Mouse (Mus musculus) heart, embryonic 11.5 days (tissue): ENCODE measurements around the gene Pla2g2c. TPM values are rescaled to one million over a fixed set of nuclear protein-coding genes. Genes with fewer than 3 reads are reported as not detected.

ENCODE experiments used
- ATAC-seq: fragments of 200-750 bp; cut with Nextera tagmentation; replicated peaks from 2 replicates; pipeline ENCODE4 v1.8.0; 2017; ENCODE audit warnings: moderate library complexity; ENCODE audit not compliant: insufficient number of reproducible peaks, low FRiP score, low TSS enrichment
- H3K27ac ChIP-seq: fragments of 300-500 bp; sonication (generic); 2 replicates; pipeline ENCODE4 v1.5.1; 2014; ENCODE audit warnings: mild to moderate bottlenecking, low read depth, low read length
- H3K27me3 ChIP-seq: fragments of 300-500 bp; sonication (generic); 2 replicates; pipeline ENCODE4 v1.6.1; 2014; ENCODE audit warnings: mild to moderate bottlenecking, low read length, mixed read lengths; ENCODE audit not compliant: control insufficient read depth, insufficient read depth
- H3K36me3 ChIP-seq: fragments of 300-500 bp; sonication (generic); 2 replicates; pipeline ENCODE4 v1.6.1; 2014; ENCODE audit warnings: mild to moderate bottlenecking, low read length, moderate library complexity, mixed read lengths; ENCODE audit not compliant: control insufficient read depth, insufficient read depth
- H3K4me1 ChIP-seq: fragments of 300-500 bp; sonication (generic); 2 replicates; pipeline ENCODE4 v1.6.1; 2014; ENCODE audit warnings: low read length; ENCODE audit not compliant: control insufficient read depth, insufficient read depth
- H3K4me2 ChIP-seq: fragments of 300-500 bp; sonication (generic); 2 replicates; pipeline ENCODE4 v1.6.1; 2014; ENCODE audit warnings: mild to moderate bottlenecking, moderate library complexity
- H3K4me3 ChIP-seq: fragments of 300-500 bp; sonication (generic); 2 replicates; pipeline ENCODE4 v1.5.1; 2014; ENCODE audit warnings: low read depth, low read length
- H3K9ac ChIP-seq: fragments of 300-500 bp; sonication (generic); 2 replicates; pipeline ENCODE4 v1.6.1; 2014; ENCODE audit warnings: mild to moderate bottlenecking, low read depth, low read length, moderate library complexity
- H3K9me3 ChIP-seq: fragments of 300-500 bp; sonication (generic); replicated peaks from 2 replicates; pipeline ENCODE4 v1.6.1; 2016; ENCODE audit warnings: low read length; ENCODE audit not compliant: control insufficient read depth
- WGBS: fragments of 180-500 bp; shearing (Covaris S2); extraction: QIAGEN DNeasy Blood & Tissue Kit; methylation state at CpG from one replicate; pipeline ENCODE4 v1.1.7; 2014; ENCODE audit not compliant: insufficient replicate concordance; 5-methylcytosine and 5-hydroxymethylcytosine counted together
- polyA plus RNA-seq: library from polyadenylated mRNA; unstranded; fragments of >200 nt; fragmentation: Nextera tagmentation; extraction: Ambion mirVana; gene quantifications from 2 replicates; pipeline ENCODE4 v1.2.1, GENCODE M21; 2014

Pla2g2c gene
- polyA plus RNA-seq, 1 experiment from 2014 or later, result 0.52 TPM

DNA sequence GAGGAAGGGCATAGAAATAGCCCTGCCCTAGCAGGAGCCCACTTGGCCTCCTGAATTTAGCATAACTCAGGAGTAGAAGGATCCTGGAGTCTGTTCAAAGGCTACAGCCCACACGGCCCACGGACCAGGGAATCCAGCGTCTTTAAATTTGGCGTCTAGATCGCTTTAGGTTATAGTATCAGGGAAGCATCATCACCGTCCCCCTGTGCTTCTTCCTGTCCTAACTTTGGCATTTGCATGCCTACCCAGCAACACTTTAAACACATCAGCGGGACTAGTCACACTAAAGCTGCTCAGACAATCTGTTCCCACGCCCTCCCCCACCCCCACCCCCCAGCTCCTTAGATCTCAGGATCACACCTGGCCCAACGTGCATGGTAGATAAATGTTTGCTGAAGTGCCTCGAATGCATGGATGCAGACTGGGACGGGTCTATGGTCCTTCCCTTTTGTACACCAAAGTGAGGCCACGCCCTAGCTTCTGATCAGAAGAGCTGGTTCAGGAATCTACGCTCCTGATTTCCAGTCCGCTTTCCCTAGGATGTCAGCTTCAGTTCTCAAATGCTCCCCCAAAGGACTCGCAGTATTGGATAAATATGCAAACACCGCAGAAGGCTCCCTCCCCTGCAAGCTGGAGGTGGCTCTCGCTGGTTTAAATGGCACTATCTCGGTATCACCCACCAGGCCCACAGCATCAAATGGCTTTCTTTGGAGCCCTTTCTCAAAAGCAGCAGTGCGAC is 33.0 kb upstream of the Pla2g2c start:
- WGBS, result 7% methylated on average over 19 of the region's 19 CpGs
- no peaks in the 10 kb centered on the region for H3K9me3 ChIP-seq
- no peak overlapping the region for H3K4me2 ChIP-seq
- no peak overlapping the region for H3K27ac ChIP-seq
- H3K27me3 ChIP-seq, result peaks cover 52% of the 10 kb centered on the region
- no peak overlapping the region for H3K4me3 ChIP-seq
- ATAC-seq, result no peak
- H3K4me1 ChIP-seq, result no peaks in the 10 kb centered on the region
- no peaks in the 10 kb centered on the region for H3K36me3 ChIP-seq
- H3K9ac ChIP-seq, result no peak overlapping the region

DNA sequence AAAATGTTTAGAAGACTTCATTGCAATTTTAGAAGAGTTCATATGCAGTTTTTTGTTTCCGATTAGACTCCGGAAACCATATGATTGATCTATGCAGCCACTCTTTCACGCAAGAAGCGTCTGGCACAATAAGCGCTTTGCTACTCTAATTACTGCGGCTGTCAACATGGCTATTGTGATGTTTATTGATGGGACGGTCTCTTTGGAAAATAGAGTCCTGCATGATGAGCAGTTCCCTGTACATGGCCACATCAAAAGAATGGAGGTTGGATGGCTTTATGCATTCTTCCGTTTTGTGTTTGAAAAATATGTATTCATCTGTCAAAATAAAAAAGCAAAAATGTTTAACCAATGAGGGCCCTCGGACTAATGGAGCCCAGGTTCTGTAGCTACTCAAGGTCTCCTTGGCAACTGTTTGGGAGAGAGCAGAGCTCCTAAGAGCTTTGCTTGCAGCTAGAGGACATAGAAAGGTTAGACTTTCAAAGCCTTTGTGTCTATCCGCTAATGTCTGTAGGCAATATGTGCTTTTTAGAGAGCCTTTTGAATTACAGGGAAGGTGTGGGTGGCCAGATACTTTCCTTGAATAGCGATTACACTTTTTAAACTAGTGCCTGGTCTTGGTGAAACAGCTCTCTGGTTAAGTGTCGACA is 31.4 kb upstream of the Pla2g2c start:
- H3K9me3 ChIP-seq, result no peaks in the 10 kb centered on the region
- no peak overlapping the region for H3K4me3 ChIP-seq
- no peaks in the 10 kb centered on the region for H3K36me3 ChIP-seq
- ATAC-seq, result no peak
- no peak overlapping the region for H3K4me2 ChIP-seq
- H3K4me1 ChIP-seq, result no peaks in the 10 kb centered on the region
- 62% methylated on average over 12 of the region's 12 CpGs for WGBS
- peaks cover 56% of the 10 kb centered on the region for H3K27me3 ChIP-seq
- no peak overlapping the region for H3K27ac ChIP-seq
- no peak overlapping the region for H3K9ac ChIP-seq

DNA sequence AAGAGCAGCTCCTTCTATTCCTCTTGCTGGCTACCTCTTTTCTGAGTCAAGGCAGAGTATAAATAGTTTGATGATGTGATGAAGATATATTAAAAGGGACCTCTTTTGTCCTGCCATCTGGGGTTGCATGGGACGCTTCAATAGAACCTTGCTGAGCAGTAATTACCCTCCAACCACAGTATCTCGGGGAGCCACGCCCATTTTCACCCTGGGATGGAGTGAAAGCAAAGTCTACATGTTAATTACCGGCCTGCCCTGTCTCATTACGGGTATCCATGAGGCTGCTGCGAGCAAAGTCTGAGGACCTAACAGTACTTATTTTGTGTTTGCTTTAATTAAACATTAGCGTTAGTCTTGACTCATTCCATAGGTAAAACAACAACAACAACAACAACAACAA is 27.9 kb upstream of the Pla2g2c start:
- Histone ChIP-seq H3K4me3 (no peak overlapping the region), H3K9ac (no peak overlapping the region), H3K4me2 (no peak overlapping the region), H3K36me3 (no peaks in the 10 kb centered on the region), H3K27me3 (peaks cover 24% of the 10 kb centered on the region), H3K4me1 (no peaks in the 10 kb centered on the region), H3K27ac (no peak overlapping the region), H3K9me3 (no peaks in the 10 kb centered on the region)
- ATAC-seq, result no peak
- 34% methylated on average over 7 of the region's 7 CpGs for WGBS

DNA sequence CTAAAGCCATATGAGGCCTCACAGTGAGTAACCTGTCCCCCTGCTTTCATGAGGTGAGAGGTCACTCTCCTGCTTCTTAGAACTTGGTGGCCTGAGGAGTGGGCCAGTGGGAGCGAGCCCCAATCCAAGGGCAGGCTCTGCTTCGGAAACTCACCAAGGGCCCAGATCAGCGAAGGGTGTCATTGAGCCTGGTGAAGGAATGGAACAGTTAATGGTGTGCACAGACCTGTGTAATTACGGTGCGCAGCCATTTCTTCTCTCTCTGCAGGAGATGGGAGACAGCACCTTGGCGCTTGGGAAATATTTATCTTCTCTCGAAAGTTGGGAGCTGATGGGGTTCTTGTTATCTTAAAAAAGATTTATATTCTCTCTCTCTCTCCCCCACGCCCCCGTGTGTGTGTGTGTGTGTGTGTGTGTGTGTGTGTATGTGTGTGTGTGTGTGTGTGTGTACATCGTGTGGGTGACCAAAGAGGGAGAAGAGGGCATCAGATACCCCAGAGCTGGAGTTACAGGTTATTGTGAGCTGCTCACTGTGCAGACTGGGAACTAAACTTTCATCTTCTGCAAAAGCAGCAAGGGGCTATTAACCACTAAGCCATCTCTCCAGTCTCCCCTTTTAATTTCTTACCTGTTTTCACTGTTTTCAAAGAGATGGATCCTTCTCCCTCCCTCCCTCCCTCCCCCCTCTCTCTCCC is 27.3 kb upstream of the Pla2g2c start:
- 60% methylated on average over 9 of the region's 10 CpGs for WGBS
- no peaks in the 10 kb centered on the region for H3K9me3 ChIP-seq
- H3K36me3 ChIP-seq, result no peaks in the 10 kb centered on the region
- no peak overlapping the region for H3K4me2 ChIP-seq
- no peak overlapping the region for H3K27ac ChIP-seq
- H3K4me3 ChIP-seq, result no peak overlapping the region
- peaks cover 18% of the 10 kb centered on the region for H3K27me3 ChIP-seq
- no peak overlapping the region for H3K9ac ChIP-seq
- ATAC-seq, result no peak
- H3K4me1 ChIP-seq, result no peaks in the 10 kb centered on the region

DNA sequence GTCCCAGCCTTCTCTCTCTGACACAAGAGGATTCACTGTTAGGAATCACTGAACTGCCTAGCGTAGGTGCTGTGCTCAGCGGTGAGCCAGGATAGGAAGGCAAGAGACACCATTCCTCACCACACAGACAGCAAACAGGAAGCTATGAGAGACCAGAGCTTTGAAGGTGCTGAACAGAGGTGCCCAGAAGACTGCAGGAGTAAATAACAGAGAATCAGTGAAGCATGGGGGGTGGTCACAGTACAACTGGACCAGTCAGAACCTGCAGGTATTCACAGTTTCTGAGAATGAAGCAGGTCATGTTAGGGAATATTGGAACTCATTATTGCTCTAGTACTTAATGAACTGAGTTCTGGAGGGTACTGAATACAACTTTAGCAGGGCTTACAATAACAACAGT is 26.3 kb upstream of the Pla2g2c start:
- H3K27me3 ChIP-seq, result peaks cover 13% of the 10 kb centered on the region
- H3K36me3 ChIP-seq, result no peaks in the 10 kb centered on the region
- 58% methylated on average over 2 of the region's 2 CpGs for WGBS
- ATAC-seq, result no peak
- no peak overlapping the region for H3K9ac ChIP-seq
- no peaks in the 10 kb centered on the region for H3K9me3 ChIP-seq
- H3K27ac ChIP-seq, result no peak overlapping the region
- H3K4me1 ChIP-seq, result no peaks in the 10 kb centered on the region
- H3K4me3 ChIP-seq, result no peak overlapping the region
- no peak overlapping the region for H3K4me2 ChIP-seq

DNA sequence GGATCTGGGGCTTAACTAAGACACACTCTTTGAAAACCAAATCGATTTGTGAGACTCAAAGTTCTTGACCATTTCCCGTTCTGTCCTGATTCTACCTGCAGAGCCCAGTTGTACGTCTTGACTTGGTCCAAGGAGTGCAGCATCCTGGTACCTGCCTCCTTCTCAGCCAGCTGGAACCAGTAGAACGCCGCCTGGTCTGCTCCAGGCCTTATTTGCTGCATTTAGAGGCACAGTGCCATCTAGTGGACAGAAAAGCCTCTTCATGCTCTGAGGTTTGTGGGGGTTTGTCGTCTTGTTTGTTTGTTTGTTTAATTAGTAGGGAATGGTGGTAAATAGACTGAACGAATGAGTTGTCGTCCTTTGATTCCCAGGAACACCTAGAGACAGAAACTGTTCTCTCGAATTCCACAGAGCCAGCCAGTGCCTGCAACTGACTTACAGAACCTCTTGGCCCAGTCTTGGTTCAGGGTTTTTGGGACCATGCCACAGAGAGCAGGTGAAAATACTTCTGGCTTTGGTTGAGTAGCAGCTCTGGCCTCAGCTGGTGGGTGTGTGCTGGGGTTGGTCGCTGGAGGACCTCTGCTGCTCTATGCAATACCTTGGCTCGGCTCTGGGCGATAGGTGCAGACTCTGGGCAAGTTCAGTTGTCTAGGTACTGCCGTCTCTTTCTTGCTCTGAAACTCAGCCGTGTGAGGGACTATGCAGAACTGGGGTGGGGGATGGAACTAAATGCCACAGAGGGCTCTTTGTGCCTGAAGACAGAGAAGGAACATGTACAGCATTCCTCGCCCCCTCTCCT is 24.2 kb upstream of the Pla2g2c start:
- Histone ChIP-seq H3K36me3 (no peaks in the 10 kb centered on the region), H3K9me3 (no peaks in the 10 kb centered on the region), H3K4me1 (no peaks in the 10 kb centered on the region), H3K9ac (no peak overlapping the region), H3K4me3 (no peak overlapping the region), H3K4me2 (no peak overlapping the region), H3K27ac (no peak overlapping the region), H3K27me3 (peaks cover 8% of the 10 kb centered on the region)
- no peak for ATAC-seq
- 24% methylated on average over 15 of the region's 15 CpGs for WGBS

DNA sequence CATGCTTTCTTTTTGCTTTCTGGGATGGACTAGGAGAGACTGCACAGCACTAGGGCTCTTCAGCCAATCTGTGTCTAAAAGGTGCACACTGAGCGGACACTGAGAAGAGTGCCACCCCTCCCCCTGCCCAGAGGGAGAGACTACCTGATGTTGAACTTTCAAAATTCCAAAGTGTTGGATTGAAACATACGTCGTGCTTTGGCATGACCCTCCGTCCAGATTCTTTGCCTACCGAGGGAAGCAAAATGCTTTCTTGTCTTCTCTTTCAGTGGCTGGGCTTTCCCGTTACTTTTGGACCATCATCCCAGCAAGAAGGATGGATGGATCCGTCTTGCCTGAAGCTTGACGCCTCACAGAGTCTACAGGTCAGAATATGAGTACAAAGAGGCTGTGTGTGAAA is 23.5 kb upstream of the Pla2g2c start:
- no peak for ATAC-seq
- Histone ChIP-seq H3K4me2 (no peak overlapping the region), H3K9ac (no peak overlapping the region), H3K4me3 (no peak overlapping the region), H3K27me3 (peaks cover 8% of the 10 kb centered on the region), H3K27ac (no peak overlapping the region), H3K36me3 (no peaks in the 10 kb centered on the region), H3K4me1 (no peaks in the 10 kb centered on the region), H3K9me3 (no peaks in the 10 kb centered on the region)
- WGBS, result 54% methylated on average over 8 of the region's 8 CpGs

DNA sequence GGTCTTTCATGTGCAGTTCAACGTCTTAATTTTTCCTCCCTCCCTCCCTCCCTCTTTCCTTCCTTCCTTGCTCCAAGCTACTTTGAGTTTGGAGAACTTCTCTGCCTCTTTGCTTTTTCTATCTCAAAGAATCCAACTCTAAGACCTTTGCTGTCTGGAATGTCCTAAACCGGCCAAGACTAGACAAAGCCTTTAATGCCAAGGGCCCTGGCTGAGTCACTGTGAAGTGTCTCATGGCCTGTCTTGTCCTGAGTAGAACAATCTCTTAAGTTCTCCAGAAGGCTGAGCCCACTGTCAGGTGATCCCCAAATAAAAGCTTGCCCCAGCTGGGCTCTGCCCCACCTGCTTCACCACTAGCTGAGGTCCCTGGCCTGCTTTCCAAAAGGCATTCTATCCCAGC is 22.6 kb upstream of the Pla2g2c start:
- Histone ChIP-seq H3K9me3 (no peaks in the 10 kb centered on the region), H3K27me3 (peaks cover 5% of the 10 kb centered on the region), H3K9ac (no peak overlapping the region), H3K4me1 (no peaks in the 10 kb centered on the region), H3K4me3 (no peak overlapping the region), H3K27ac (no peak overlapping the region), H3K4me2 (no peak overlapping the region), H3K36me3 (no peaks in the 10 kb centered on the region)
- ATAC-seq, result no peak
- WGBS, result 69% methylated on average over 2 of the region's 2 CpGs
